Mouse (Mus musculus) cortical plate, adult 2 months (tissue): ENCODE results near the gene Sema3d. TPM values are rescaled to one million over a fixed set of nuclear protein-coding genes. Genes with fewer than 3 reads are reported as not detected.

ENCODE experiments used
- H3K27ac ChIP-seq: fragments of 200-500 bp; 2 replicates; pipeline ENCODE4 v1.5.1; 2012; ENCODE audit warnings: low read length, control low read depth, inconsistent platforms; ENCODE audit not compliant: insufficient read depth
- H3K4me1 ChIP-seq: fragments of 200-500 bp; 2 replicates; pipeline ENCODE4 v1.6.1; 2011; ENCODE audit warnings: low read length; ENCODE audit not compliant: control insufficient read depth, insufficient read depth
- H3K4me3 ChIP-seq: fragments of 200-500 bp; 2 replicates; pipeline ENCODE4 v1.5.1; 2011; ENCODE audit warnings: mild to moderate bottlenecking, low read length, control low read depth; ENCODE audit not compliant: insufficient read depth
- CTCF ChIP-seq: fragments of 200-500 bp; IDR thresholded peaks from 2 replicates; pipeline ENCODE4 v1.5.1; 2011; ENCODE audit warnings: mild to moderate bottlenecking, control low read depth, low read length; ENCODE audit not compliant: insufficient read depth; ENCODE audit errors: extremely low read depth
- POLR2A ChIP-seq: fragments of 200-500 bp; IDR thresholded peaks from 2 replicates; pipeline ENCODE4 v1.6.1; 2011; ENCODE audit warnings: mild to moderate bottlenecking, low read length, control low read depth; ENCODE audit not compliant: insufficient read depth; ENCODE audit errors: extremely low read depth
- polyA plus RNA-seq: library from polyadenylated mRNA; depleted of rRNA; stranded (reverse); fragments of >200 nt; gene quantifications from 2 replicates; pipeline ENCODE4 v1.2.3, GENCODE M21; 2012

Gene Sema3d
- polyA plus RNA-seq, 1 experiment = 2.7 TPM

DNA sequence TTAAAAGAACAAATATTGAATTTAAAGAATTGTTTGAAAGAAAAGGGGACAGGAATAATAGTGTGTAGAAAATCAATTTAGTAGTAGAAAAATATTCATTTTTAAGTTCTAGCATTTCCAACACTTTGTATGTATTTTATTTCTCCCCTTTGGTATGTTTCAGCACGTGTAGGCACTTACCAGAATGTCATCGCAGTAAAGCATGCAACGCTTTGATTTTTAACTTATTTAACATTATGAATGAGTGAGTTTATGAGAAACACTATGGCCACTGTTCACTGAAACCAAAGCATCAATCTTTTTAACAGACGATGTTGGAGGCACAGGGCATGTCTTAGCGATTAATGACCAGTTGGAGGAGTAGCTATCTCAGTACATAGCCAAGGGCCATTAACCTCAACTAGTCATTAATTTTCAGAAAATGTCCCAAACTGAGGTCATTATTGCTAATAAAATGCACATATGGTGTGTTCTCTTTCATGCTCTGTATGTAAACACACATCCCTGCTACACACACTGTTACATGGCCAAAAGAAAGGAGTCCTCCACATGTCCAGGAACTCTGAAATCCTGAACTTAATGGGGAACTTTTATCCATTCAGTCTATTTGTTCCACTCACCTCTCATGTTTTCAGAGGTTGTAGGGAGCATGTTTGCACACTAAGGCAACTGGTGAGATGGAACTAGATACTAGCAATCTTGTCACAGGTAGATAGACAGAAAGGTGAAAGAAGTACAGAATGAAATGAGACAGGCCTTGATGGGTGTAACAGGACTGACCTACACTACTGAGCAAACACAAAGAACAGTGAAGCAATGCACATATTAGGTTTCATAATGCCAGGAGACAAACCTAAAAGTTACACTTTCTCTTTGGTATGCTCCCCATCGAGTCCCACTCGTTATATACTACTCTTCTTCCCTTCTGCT is 59.3 kb downstream of the Sema3d start:
- no peak overlapping the region for H3K4me3 ChIP-seq
- no peak overlapping the region for H3K27ac ChIP-seq
- H3K4me1 ChIP-seq = no peaks in the 10 kb centered on the region
- TF ChIP-seq POLR2A (no peak), CTCF (no peak)

DNA sequence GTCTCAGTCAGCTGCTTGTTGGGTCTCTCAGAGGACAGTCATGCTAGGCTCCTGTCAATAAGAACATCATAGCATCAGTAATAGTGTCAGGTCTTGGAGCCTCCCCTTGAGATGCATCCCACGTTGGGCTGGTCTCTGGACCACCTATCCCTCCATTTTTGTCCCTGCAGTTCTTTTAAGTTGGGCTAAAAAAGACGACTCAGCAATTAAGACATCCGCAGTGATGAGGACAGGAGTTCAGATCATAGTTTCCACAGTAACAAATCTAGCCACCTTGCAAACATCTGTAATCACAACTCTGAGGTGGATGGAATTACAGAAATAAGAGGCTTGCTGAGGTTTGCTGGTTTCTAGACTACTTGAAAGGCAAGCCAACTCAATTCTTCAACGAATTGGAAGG is 67.9 kb downstream of the Sema3d start:
- H3K4me1 ChIP-seq = no peaks in the 10 kb centered on the region
- no peak for TF ChIP-seq POLR2A
- no peak for TF ChIP-seq CTCF
- no peak overlapping the region for H3K27ac ChIP-seq
- no peak overlapping the region for H3K4me3 ChIP-seq

DNA sequence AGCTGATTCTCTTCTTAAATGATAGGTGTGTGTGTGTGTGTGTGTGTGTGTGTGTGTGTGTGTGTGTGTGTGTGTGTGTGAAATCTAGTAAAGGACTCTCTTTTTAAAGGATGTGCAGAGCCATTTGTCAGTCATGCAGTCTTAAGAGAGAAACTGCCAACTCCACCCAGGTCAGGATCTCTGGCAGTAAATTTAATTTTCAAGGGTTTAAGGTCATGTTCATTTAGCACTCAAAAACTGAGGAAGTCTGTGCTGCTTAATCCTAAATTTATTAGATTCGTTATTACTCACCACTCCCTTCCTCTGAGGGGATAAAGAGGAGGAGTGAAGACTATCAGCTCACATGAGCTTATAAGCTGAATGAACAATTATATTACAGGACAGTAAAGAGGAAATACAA is 71.8 kb downstream of the Sema3d start:
- no peak overlapping the region for H3K27ac ChIP-seq
- no peaks in the 10 kb centered on the region for H3K4me1 ChIP-seq
- TF ChIP-seq POLR2A = no peak
- no peak for TF ChIP-seq CTCF
- H3K4me3 ChIP-seq = no peak overlapping the region

DNA sequence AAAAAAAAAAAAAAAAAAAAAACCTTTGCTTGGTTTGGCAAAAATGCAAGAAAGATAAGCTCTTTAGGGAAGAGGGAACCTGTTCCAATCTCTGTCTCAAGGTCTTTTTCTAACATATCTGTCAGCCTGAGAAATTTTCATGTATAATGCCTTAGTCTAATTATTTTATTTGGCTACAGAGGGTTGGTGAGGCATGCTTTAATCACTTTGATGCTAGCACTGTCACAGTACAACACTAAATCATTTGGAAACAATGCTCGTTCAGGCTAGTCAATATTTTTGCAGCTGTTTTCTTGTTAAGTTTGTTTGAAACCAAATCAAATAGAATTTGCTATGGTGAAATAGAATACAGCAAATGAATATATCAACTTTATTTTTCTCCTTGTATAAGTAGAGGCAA is 74.3 kb downstream of the Sema3d start:
- Histone ChIP-seq H3K27ac (no peak overlapping the region), H3K4me3 (no peak overlapping the region), H3K4me1 (no peaks in the 10 kb centered on the region)
- TF ChIP-seq POLR2A = no peak
- TF ChIP-seq CTCF = no peak

DNA sequence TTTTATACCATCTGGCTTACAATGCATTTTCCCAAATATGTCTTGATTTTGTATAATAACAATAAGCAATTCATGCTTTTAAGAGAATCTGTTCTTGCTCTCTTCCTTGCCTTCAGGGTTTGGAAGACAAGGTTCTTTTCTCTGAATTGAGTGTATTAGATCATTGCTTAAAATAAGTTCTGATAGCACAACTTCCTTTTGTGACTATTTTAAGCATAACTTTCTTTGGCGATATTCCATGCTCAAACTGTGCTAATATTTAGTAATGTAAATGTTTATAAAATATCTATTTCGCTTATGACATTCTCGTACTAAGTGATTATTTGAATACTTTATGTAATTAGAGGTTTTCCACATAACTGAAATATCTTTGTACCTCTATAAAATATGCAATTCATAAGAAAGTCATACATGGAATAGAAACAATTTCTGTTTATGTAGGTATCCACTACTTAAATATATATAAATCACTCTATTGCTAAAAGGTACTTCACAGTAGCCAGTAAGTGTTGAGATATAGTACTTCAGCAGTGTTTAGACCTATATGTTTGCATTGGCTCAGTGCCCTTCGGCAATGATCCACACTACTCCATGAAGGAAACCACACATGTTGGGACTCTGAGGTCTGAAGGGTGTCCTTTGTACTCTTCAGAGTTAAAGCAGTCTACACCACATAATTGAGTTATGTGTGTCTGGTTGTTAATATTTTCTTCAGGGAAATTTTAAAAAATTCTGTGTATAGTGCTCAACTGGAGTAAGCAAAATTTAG is 84.6 kb downstream of the Sema3d start:
- no peak for TF ChIP-seq CTCF
- no peak for TF ChIP-seq POLR2A
- no peak overlapping the region for H3K27ac ChIP-seq
- no peak overlapping the region for H3K4me3 ChIP-seq
- H3K4me1 ChIP-seq = no peaks in the 10 kb centered on the region

DNA sequence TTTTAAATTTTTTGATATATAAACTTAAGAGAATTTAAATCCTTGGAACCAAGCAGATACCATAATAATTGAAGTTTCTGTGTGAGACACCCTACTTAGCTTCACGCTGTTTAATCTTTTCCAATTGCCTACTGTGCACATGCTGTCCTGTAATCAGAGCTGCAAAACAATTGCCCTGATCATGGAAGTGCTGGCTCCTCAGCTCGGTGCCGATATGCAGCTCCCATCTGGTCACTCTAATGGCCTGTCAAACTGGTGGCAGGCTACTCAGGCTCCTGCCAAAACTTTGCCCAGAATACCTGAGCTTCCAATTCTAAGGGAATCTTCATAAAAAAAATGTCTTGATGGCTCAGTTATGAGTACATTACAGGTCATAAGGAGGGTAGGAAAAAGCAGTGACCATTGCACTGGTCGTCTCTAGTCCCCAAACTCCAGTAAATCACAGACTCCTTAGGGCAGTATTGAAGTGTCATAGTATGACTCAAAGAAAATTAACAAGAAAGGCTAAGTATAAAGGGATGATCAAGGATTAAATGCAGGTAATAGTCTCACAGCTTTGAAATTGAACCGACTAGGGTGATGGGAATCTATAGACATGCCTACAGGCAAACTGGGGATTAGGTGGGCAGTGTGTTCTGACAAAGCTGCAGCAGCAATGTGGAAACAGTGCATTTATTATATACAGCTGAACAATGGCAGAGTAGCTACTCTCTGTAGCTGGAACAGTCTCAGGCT is 91.9 kb downstream of the Sema3d start:
- Histone ChIP-seq H3K4me3 (no peak overlapping the region), H3K27ac (no peak overlapping the region), H3K4me1 (no peaks in the 10 kb centered on the region)
- TF ChIP-seq CTCF (no peak), POLR2A (no peak)

DNA sequence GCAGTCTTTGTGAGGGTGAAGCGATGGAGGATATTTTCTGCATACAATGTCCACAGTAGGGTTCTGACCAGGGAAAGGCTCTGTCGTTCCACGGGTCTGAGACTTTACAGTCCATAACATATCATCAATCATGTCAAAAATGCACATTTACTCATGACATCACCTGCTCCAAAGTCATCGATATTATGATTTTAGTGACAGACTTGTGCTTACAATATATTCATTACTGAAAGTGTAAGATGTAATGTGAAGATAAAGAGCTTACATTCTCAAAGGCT is 92.4 kb downstream of the Sema3d start:
- TF ChIP-seq POLR2A (no peak), CTCF (no peak)
- Histone ChIP-seq H3K27ac (no peak overlapping the region), H3K4me3 (no peak overlapping the region), H3K4me1 (no peaks in the 10 kb centered on the region)

DNA sequence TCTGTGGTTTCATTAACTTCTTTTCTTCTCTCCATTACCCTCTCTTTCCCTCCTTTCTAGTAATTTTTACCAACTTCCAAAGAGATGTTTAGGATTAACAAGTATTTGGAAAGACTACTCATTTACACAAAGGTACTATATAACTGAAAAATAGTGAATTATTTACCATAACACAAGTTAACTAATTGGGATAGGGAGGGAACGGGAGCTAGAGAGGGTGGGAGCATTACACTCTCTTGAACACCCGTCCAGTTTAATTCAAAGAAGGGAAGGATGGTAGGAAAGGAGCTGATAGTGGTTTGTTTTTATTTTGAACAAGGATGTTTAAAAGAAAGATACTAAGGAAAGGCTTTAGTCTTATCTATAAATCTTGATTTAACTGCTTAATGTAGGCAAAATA is 104.7 kb downstream of the Sema3d start:
- H3K4me3 ChIP-seq = no peak overlapping the region
- TF ChIP-seq CTCF = no peak
- no peak for TF ChIP-seq POLR2A

DNA sequence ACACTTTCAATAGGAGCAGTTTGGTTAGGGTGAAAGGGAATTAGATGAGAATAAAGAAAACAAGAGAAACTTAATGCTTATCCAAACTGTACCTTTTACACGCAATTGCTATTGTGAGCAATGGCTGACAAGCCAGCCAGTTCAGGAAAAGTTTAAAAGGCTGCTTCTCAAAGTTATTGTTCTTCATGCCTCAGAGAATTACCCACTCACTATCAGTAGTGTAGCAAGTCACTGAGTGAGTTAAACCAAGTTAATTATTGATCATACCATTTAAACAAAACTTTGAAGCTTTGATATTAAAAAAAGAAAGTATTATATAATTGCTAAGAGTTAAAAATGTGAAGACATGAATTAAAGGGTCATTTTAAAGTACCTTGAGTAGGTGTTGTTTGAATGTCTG is 108.5 kb downstream of the Sema3d start:
- Histone ChIP-seq H3K27ac (no peak overlapping the region), H3K4me3 (no peak overlapping the region), H3K4me1 (no peaks in the 10 kb centered on the region)
- no peak for TF ChIP-seq POLR2A
- no peak for TF ChIP-seq CTCF

More for the DNA sequence above, 104.7 kb downstream of the Sema3d start:
- no peak overlapping the region for H3K27ac ChIP-seq
- H3K4me1 ChIP-seq = no peaks in the 10 kb centered on the region

DNA sequence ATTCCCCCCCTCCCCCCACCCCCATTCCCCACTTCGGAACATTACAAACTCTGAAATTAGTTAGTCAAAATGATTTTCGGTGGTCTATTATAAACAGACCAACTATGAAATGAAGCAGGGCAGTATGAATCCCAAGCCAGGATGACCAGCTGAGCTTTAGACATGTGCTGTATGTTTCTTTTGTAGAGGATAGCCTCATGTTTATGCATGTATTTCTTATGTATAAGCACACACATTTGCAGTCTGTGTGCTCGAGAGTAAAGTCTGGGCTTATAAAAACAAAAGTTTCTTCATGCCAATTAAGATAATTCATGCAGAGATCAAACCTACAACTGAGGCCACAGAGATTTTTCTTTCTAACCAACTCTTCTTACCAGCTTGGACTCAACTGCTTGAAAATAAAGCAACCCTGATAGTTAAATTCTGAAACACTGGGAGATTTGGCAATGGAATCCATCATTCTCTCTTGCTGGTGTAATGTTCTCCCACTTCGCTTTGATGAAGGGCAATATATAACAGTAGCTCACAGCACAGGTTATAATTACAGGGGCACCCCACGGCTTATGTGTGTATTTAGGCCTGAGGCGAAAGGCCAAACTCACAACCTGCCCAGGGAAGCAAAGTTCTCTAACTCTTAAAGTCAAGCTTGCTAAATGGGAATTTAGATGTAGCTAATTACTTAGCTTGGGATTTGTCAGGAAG is 115.2 kb downstream of the Sema3d start:
- Histone ChIP-seq H3K4me1 (no peaks in the 10 kb centered on the region), H3K27ac (no peak overlapping the region), H3K4me3 (no peak overlapping the region)
- no peak for TF ChIP-seq POLR2A
- no peak for TF ChIP-seq CTCF
